Mouse (Mus musculus) E14TG2a.4 (cell line): ENCODE results near the gene Sstr3.

Experiments used
- H3K27me3 ChIP-seq: 2 replicates; pipeline ENCODE4 v1.6.1; 2014; ENCODE audit warnings: low read length, control low read depth; ENCODE audit not compliant: insufficient read depth
- H3K36me3 ChIP-seq: 2 replicates; pipeline ENCODE4 v1.6.1; 2014; ENCODE audit warnings: low read length, control low read depth; ENCODE audit not compliant: insufficient read depth
- H3K4me1 ChIP-seq: replicated peaks from 2 replicates; pipeline ENCODE4 v1.6.1; 2014; ENCODE audit warnings: low read depth, low read length, control low read depth
- H3K4me3 ChIP-seq: replicated peaks from 2 replicates; pipeline ENCODE4 v1.5.1; 2014; ENCODE audit warnings: mild to moderate bottlenecking, low read length
- H3K9me3 ChIP-seq: 2 replicates; pipeline ENCODE4 v1.6.1; 2014; ENCODE audit warnings: low read length, control low read depth
- CTCF ChIP-seq: conservative IDR thresholded peaks from 2 replicates; pipeline ENCODE4 v1.5.1; 2014; ENCODE audit warnings: low read length
- NANOG ChIP-seq: IDR thresholded peaks from 2 replicates; pipeline ENCODE4 v1.6.1; 2014; ENCODE audit warnings: borderline replicate concordance, low read length, mixed read lengths
- POU5F1 ChIP-seq: IDR thresholded peaks from 2 replicates; pipeline ENCODE4 v1.6.1; 2014; ENCODE audit warnings: low read length, borderline replicate concordance

The Sstr3 gene

GRCm38 (mm10) chr15:78549189-78549734 lies 4.8 kb upstream of the Sstr3 start:
- Histone ChIP-seq H3K9me3 (peaks cover 14% of the 10 kb centered on the region), H3K36me3 (peaks cover 12% of the 10 kb centered on the region), H3K4me1 (peaks cover 50% of the 10 kb centered on the region), H3K27me3 (peaks cover 15% of the 10 kb centered on the region), H3K4me3 (no peak overlapping the region)
- no peak for TF ChIP-seq CTCF
- no peak for TF ChIP-seq POU5F1
- no peak for TF ChIP-seq NANOG

DNA sequence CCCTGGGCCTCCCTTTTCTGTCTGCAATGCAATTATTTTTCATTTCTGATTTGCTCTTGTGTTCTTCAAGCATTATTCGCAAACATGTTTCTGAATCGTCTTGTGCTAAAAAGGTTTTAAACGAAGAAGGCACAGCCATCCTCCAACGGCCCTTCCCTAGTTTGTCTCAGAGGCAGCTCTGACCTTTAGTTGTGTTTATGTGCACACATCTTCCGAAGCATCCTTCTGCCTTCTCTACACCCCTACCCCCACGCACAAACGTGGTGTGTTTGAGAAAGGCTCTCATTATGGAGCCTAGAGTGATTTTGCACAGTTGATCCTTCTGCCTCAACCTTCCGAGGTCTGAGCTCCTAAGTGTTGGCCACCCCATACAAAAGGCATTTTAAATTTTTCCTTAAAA lies 4.2 kb upstream of the Sstr3 start:
- Histone ChIP-seq H3K4me3 (no peak overlapping the region), H3K36me3 (peaks cover 12% of the 10 kb centered on the region), H3K27me3 (peaks cover 21% of the 10 kb centered on the region), H3K4me1 (peaks cover 50% of the 10 kb centered on the region), H3K9me3 (peaks cover 14% of the 10 kb centered on the region)
- TF ChIP-seq NANOG, result no peak

DNA sequence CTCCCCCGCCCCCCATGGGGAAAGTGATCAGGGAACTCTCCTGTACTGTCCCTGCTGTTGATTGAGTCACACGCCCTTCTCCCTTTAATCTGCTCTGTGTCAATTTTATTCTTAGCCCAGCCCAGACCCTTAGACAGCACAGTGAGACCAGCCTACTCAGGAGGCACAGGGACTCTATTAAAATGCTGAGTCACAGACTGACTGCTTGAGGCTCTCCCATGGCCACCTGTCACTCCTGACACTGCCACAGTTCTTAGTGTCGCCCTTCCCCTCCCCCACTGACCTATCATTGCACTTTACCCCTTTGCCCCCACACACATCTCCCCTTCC lies 3.8 kb upstream of the Sstr3 start:
- TF ChIP-seq CTCF (no peak), NANOG (no peak), POU5F1 (no peak)
- H3K4me1 ChIP-seq, result peaks cover 52% of the 10 kb centered on the region

GRCm38 (mm10) chr15:78547415-78548335 lies 3.2 kb upstream of the Sstr3 start:
- Histone ChIP-seq H3K36me3 (peaks cover 2% of the 10 kb centered on the region; the same call in 1 of the 2 replicates), H3K27me3 (peaks cover 24% of the 10 kb centered on the region), H3K9me3 (peaks cover 9% of the 10 kb centered on the region), H3K4me1 (peaks cover 53% of the 10 kb centered on the region), H3K4me3 (peak overlapping the region; percentile 17; the same call in 1 of the 2 replicates)
- no peak for TF ChIP-seq NANOG
- TF ChIP-seq CTCF, result peak; percentile 25; the same call in 1 of the 2 replicates

More for the DNA sequence above, 3.8 kb upstream of the Sstr3 start:
- peaks cover 8% of the 10 kb centered on the region for H3K36me3 ChIP-seq
- H3K4me3 ChIP-seq, result peak overlapping the region; percentile 17; the same call in 1 of the 2 replicates
- peaks cover 22% of the 10 kb centered on the region for H3K27me3 ChIP-seq
- peaks cover 14% of the 10 kb centered on the region for H3K9me3 ChIP-seq

GRCm38 (mm10) chr15:78546060-78546459 lies 1.6 kb upstream of the Sstr3 start:
- Histone ChIP-seq H3K4me1 (peaks cover 53% of the 10 kb centered on the region), H3K27me3 (peaks cover 40% of the 10 kb centered on the region), H3K36me3 (no peaks in the 10 kb centered on the region), H3K9me3 (peaks cover 2% of the 10 kb centered on the region; the same call in 1 of the 2 replicates), H3K4me3 (no peak overlapping the region)
- TF ChIP-seq POU5F1, result no peak
- no peak for TF ChIP-seq CTCF
- no peak for TF ChIP-seq NANOG

DNA sequence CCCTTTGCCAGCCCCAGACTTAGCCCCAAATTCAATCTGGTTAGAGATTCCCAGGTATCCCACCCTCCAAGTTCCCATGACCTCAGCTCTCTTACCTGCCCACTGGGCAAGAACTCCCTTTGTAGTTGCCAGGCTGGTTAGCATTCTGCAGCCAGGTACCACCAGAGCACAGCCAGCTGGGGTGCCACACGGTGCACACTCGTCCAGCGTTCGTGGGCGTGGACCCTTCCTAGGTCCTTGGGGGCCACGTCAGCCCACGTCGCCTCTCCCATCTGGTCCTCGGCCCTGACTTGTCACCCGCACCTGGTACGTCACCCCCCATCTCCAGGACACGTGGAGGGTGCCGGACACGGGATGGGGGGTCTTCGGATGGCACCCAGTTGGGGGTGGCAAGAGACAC lies 444 bp downstream of the Sstr3 start:
- H3K4me3 ChIP-seq, result no peak overlapping the region
- no peaks in the 10 kb centered on the region for H3K36me3 ChIP-seq
- no peaks in the 10 kb centered on the region for H3K9me3 ChIP-seq
- H3K4me1 ChIP-seq, result peaks cover 53% of the 10 kb centered on the region
- H3K27me3 ChIP-seq, result peaks cover 60% of the 10 kb centered on the region
- TF ChIP-seq CTCF (no peak), POU5F1 (no peak), NANOG (no peak)

GRCm38 (mm10) chr15:78542767-78543303 lies 1.6 kb downstream of the Sstr3 start:
- Histone ChIP-seq H3K36me3 (no peaks in the 10 kb centered on the region), H3K4me1 (peaks cover 41% of the 10 kb centered on the region), H3K27me3 (peaks cover 67% of the 10 kb centered on the region), H3K4me3 (no peak overlapping the region), H3K9me3 (no peaks in the 10 kb centered on the region)
- TF ChIP-seq NANOG (no peak), POU5F1 (no peak), CTCF (no peak)

DNA sequence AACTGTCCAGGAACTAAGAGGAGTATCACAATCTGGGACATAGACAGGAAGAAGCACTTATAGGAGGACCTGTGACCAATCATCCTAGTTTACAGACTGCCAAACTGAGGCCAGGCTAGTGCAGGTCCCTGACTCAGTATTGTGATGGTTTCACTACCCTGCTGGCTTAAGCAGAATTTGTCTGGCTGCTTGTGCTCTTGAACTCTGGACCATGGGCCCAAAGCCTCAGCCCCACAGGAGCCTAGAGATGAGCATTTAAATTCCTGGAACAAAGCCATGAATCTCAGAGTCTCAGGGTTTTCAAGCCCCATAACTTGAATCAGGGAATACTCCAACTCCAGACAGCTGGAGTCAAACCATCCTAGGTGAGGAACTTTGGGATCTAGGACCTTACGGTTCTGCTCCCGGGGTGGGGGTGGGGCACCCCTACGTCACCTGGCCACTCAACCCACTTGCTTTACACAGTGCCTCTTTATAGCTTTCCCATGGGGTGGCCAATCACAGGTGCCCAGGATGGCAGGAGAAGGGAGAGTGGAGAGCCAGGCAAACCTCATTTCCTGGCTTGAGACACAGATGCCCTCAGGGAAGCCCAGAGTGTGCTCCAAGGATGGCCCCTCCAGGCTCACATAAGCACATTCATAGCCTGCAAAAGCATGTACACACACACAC lies 2.3 kb downstream of the Sstr3 start:
- TF ChIP-seq POU5F1 (no peak), CTCF (no peak), NANOG (no peak)
- peaks cover 67% of the 10 kb centered on the region for H3K27me3 ChIP-seq
- no peak overlapping the region for H3K4me3 ChIP-seq
- peaks cover 35% of the 10 kb centered on the region for H3K4me1 ChIP-seq
- H3K36me3 ChIP-seq, result no peaks in the 10 kb centered on the region
- H3K9me3 ChIP-seq, result no peaks in the 10 kb centered on the region
